Mouse (Mus musculus): ENCODE results near the gene Cmtm2a. TPM values are rescaled to one million over a fixed set of nuclear protein-coding genes. Genes with fewer than 3 reads are reported as not detected.
A peak's percentile ranks its signal among the peaks of the same experiment; 100 is the strongest.
"Not testable (repeated sequence)": the region's sequence is repeated elsewhere in the genome, so short reads cannot be mapped to it uniquely, and the experiment has no call there.

The Cmtm2a gene
- total RNA-seq, 2 experiments from 2014 or later, result not detected

DNA sequence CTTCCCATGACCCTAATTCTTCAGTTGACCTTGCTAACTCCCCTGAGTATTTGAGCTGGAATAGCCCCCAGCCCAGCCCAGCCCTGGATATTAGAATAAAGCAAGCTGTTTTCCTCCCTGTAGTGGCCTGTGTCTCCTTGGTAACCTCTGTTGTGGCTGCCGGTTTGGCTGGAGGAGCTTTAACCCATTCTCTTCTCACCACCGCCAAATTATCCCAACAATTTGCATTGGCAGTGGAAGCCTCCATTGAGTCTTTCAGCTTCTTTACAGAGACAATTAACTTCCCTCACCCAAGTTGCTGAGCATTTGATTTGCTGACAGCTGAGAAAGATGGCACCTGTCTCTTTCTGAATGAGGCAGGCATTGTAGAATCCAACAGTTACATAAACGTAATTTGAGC is 8.6 kb upstream of the Cmtm2a start:
- DNase-seq (ENCODE audit: low spot score in 2 of 2), result not testable (repeated sequence)

DNA sequence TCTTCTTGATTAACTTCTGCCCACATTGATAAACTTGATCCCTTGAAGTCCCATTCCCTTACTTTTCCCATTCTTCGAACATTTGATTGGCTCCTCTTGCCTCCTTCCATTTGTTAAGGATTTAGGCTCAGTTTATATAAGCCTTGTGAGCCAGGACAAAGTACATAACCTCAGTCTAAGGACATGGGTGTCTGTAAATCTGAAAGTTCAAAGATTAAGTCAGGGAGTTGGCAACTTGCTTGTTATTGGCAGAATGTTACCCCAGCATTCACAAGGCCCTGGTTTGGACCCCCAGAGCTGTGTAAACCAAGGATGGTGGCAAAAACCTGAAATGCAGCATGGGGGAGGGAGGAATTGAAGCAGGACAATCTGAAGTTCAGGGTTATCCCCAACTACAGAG is 1.4 kb upstream of the Cmtm2a start:
- no peak for DNase-seq (ENCODE audit: low spot score in 2 of 2)

DNA sequence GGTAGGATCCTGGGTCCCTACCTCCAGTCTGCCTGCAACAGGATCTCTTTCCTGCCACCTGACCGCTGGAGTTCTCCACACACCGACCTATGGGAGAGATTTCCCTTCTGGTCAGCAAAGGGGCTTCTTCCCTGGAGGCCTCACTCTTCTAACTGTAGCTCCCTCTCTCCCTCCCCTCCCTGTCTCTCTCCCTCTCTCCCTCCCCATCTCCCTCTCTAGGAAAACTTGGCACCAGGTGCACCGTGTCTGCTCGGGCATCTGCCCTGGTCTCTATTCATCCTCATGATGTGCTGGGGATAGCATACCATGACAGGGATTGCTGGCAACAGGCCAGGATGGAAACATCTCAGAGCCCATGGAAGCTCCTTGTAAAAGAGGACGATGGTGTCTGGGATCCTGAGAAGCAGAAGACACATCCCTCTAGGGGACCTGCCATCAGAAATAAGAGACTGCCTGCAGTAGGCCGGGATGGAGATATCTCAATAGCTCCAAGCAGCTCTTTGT is 24.0 kb downstream of the Cmtm2a start:
- no peak for DNase-seq (ENCODE audit: low spot score in 2 of 2)

DNA sequence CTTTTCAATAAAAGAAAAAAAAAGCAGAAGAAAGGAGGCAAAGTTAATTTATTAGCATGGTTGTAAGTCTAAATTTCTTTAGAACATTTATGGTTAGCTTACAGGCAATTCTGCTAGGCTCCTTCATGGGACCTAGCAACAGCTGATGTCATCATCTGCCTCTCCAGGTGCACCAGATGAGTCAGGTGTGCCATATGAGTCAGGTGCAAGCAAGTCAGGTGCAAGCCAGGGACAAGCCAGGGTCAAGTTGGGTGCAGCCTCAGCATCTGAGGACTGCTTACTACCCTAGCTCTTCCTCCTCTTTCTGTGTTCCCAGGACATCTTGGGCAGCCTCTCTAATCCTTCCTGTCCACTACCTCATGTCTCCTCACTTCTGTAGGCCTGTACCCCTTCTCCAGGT is 24.6 kb downstream of the Cmtm2a start:
- no peak for DNase-seq (ENCODE audit: low spot score in 2 of 2)

DNA sequence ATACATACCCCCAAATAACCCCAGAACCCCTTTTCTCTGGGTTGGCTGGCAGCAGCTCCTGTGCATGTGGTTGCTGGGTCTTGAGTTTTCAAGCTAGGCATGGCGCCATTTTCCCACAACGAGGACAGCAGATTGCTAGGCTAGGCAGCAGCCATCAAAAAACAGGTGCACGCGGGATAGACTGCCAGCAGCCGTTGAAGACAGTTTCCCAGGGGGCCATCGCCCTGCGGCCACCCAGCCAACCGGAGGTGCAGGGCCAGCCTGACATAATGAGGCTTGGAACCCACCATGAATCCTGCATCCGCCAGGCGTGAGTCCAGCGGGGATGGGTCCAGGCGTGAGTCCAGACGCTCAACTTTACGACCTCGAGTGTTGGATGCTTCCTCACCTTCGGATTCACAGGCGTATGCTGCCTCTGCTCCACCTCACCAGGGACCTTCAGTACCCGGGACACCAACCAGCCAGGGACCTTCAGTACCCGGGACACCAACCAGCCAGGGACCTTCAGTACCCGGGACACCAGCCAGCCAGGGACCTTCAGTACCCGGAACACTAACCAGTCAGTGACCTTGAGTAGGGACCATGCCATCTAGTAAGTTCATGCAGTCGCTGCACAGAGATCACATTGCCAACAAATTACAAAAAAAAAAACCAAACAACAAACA is 28.6 kb downstream of the Cmtm2a start:
- DNase-seq (ENCODE audit: low spot score in 2 of 2), result not testable (repeated sequence)

DNA sequence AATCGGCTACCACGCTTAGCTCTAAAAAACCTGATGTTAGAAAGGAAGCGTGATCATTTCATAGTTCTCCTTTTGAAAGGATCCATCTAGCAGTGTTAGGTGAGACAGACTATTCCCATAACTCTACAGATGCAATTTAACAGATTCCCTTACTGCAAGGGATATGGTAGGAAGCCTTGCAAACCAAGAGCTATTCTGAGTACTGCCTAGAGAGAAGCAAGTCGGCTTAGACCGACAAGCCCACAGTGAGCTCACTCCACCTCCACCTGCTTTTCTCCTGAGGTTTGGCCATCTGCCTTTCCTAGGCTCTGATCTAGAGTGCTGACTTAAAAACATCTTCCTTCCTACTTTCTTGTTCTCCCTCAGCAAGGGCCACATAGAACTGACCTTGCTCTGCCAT is 31.2 kb downstream of the Cmtm2a start:
- DNase-seq (ENCODE audit: low spot score in 2 of 2), result not testable (repeated sequence)

DNA sequence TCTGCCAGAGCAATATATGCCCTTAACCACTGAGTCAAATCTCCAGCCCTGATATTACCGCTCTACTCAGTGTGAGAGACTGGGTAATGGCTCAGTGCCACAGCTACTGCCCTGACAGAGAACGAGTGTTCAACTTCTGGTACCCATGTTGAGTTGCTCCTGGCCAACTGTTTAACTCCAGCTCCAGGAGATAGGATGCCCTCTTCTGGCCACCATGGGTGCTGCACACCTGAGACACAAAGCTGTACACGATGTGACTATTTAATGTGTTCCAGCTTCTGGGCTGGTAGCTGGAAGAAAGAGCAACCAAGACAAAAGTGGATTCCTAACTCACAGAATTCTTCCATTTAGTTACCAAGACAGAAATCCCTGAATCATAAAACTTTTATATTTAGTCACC is 40.0 kb downstream of the Cmtm2a start:
- no peak for DNase-seq (ENCODE audit: low spot score in 2 of 2)

DNA sequence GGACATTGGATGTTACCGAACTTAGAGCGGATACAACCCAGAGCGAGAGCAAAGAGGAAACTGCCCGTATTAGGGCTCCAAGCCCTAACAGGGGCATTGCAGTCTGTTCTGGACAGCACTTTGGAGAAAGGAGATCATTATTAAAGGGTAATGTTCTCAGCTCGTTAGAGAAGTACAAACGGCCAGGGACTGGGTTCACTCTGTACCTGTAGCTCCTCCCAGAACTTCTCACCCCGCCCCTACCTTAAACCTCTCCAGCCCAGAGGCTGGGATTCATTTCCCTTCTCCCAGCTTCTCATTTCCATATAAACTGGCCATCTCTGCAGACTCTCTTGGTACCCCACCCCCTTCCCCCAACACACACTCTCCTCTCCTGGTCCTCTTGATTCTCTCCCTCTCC is 41.5 kb downstream of the Cmtm2a start:
- no peak for DNase-seq (ENCODE audit: low spot score in 2 of 2)

DNA sequence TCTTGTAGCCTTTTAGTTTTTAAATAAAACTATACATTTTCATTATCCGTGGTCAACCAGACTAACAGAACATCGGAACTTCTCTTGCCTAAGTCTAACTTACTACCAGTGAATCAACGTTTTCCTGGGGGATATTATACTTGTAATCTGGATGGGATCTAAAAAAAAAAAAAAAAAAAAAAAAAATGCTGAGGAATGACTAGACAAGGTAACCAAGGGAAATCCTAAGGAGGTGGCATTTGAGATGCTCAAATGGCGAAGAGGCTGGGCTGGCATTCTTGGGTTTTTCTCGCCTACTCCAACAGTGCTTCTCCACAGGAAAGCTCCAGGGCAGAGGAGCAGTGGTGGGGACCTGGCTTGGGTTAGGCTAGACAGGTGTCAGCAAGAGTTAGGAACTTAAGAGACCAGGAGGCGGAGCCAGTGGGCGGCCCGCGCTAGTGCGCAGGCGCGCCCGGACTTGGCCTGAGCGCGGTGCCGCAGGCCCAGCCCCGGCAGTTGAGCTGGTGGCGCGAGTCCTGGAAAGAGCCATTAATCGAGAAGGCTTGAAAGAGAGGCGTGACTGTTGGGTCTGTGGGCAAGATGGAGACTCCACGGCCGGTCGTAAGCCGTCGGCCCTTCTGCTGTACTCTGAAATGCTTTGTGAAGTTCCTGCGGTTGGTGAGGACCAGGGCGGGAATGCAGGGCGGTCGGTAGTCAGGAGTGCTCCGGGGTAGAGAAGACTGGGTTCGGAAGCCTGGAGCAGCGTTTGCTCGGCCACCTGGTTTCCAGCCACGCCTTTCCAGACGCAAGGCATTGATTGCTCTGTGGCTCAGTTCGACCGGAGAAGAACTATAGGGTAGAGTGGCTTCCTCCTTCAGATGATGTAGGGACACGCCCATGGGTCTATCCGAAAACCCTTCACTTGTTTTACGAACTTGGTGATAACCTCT is 42.3 kb downstream of the Cmtm2a start, which contains the start of gene Cklf:
Cklf (plus strand) TSS at position 423 of the 929 bp plus-strand sequence.
- DNase-seq (ENCODE audit: low spot score in 2 of 2), result peak; percentile 68 to 82

DNA sequence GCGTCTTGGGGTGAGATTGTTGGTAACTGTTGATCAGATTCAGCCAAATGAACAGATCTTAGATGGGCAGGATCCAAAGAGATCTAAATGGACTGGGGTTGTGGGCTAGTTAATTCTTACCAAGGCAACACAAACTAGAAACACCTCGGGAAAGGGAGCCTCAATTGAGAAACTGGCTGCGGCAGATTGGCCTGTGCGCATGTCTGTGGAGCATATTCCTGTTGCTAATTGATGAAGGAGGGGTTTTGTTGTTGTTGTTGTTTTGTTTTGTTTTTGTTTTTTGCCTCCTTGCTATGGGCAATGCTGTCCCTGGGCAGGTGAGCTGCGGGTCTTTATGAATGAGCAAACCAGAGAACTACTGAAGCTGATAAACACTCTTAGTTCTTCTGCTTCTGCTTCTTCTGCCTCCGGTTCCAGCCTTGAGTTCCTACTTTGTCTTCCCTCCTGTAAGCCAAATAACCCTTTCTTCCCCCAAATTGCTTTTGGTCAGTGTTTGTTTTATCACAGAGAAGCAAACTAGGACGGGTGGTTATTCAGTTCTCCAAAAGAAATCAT is 43.5 kb downstream of the Cmtm2a start:
- DNase-seq (ENCODE audit: low spot score in 2 of 2), result no peak

DNA sequence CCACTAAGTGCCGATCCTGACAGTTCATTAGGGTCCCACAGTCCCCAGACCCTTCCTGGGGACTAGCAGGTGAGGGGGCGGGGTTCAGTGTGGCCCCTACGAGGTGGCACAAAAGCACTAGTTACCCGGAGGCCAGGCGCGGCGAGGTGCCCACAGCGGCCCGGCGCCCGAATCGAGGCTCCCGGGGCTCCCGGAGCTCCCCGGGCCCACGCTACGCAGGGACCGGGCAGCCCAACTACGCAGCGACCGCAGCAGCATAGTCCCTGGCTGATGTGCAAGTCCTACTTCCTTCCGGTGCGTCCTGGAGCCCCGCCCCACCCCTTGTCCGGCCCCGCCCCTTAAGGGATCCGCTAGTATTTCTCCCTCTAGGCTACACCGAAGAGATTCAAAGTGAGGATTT is 44.7 kb downstream of the Cmtm2a start, which contains the start of gene Tk2:
Tk2 (minus strand) TSS at position 283 of the 400 bp plus-strand sequence.
- peak; percentile 55 to 78 for DNase-seq (ENCODE audit: low spot score in 2 of 2)

DNA sequence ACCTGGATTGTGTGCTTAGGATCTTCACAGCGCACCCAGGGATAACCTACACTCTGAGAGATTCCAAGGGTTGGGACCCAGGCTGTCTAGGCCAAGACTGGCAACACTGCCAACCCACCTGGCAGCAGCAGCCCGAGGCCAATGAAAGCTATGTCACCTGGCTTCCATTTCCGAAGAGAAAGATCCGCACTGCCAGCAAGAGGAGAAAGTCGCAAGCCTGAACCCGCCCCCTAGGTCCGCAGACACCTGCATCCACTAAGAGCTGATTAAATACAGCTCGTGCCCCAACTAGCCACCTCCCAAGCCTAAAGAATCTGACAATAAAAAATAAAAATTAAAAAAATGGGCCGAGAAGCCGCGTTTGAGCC is 45.1 kb downstream of the Cmtm2a start:
- DNase-seq (ENCODE audit: low spot score in 2 of 2), result no peak

DNA sequence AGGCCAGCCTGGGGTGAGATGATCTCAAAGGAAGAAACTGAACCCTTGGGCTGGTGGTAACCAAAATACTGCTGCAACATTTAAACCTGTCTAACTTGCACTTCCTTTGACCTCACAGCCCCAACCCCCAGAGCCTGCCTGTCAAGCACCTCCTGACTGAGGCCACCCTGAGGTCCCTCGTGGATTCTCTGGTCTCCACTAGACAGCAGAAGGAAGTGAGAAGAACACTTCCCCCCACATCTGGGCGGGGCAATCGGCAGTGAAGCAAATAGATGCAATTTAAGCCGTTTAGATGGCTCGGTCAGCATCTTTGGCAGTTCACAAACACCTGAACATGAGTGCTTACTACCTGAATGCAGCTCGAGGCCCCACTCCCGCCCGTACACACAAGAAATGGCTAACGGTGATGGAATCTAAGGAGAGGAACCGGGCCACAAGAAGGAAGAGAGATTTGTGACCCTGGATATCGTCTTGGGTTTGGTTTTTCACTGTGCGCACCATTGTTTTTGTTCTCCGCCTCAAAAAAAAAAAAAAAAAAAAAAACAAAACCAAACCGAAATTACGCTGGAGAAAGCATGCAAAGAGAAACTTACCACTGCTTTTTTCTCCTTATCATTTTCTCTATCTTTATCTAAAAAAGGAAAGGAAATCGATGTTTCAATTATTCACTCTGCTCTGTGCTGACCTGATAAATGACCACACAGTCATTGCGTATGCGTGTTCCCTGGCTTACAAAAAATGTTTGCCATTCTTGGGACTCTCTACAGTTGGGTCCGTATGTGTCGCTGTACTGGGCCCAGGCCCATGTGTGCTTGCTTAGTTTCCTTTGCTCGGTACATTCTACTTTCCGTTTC is 45.7 kb downstream of the Cmtm2a start:
- no peak for DNase-seq (ENCODE audit: low spot score in 2 of 2)

DNA sequence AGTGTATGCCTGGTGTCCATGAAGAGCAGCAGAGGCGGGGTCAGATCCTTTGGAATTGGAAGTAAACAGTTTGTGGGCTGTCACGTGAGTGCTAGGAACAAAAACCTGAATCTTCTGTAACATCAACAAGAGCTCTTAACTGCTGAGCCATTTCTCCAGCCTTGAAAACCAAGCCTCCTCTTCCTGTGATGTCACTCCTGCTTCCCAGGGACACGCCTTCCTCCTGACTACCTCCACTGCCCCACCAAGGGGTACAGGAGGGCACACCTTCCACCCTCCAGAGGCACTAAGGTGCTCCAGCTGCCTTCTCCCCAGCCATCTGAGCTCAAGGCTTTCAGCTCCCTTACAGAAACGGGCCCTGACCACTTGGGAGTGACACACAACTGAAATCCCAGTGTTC is 46.4 kb downstream of the Cmtm2a start:
- no peak for DNase-seq (ENCODE audit: low spot score in 2 of 2)

DNA sequence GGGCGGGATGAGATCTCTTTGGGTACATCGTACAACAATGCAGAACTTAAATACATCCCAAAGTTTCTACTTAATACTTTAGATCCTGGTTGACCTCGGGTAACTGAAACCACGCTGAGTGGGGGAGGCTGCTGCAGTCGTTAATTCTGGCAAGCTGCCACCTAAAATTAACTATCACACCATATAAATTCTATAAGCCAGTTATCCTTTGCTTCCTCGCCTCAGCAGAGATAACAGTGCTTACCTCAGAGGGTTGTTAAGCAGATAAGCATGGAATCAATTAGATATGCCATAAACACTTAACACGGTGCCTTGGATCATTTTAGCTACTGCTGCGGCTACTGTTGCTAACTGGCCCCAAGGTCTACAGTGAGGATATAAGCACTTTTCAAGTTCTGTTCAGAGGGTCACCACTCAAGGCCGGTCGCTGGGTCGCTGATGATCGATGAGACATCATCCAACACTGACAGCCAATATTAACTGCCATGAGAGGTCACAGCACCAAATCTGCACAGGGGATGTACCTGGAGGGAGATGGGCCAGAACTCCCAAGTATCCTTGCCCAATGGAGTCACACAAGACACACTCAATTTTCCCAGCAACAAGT is 50.8 kb downstream of the Cmtm2a start:
- no peak for DNase-seq (ENCODE audit: low spot score in 2 of 2)

DNA sequence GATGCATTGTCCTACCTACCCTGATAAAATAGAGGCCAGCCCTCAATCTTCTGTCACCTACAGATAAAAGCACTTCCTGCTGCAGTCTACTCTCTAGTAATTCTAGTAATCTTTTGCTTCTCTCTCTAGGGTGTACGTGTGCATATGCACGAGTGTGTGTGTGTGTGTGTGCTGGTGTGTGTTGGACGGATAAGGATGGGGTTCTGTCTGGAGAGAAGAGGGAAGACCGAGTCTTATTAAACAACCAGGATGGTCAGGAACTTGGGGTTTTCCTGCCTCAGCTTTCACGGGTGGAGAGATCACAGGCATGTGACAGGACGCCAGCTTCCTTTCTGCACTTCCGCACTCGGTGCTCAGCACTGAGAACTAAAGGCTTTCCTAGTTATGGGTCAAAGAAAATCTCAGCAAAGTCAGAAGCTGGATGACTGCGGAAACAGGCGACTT is 53.5 kb downstream of the Cmtm2a start:
- DNase-seq (ENCODE audit: low spot score in 2 of 2), result no peak

DNA sequence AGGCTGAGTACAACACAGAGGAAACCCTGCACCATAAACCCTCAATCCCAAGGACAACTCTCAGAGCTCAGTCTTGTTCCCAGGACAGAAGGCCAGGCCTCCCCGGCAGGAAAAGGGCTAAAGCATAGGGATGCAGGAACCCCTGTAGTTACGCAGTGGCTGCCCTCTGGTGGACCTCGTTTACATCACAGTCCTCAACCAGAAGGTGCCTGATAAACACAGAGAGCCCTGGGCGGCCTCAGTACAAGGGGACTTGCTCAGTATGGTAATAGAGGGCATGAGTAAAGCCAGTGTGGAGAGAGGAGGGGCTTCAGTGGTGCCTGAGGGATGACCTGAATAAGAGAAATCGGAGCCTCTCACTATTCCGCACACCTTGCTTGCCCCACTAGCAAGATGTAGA is 58.4 kb downstream of the Cmtm2a start:
- no peak for DNase-seq (ENCODE audit: low spot score in 2 of 2)

DNA sequence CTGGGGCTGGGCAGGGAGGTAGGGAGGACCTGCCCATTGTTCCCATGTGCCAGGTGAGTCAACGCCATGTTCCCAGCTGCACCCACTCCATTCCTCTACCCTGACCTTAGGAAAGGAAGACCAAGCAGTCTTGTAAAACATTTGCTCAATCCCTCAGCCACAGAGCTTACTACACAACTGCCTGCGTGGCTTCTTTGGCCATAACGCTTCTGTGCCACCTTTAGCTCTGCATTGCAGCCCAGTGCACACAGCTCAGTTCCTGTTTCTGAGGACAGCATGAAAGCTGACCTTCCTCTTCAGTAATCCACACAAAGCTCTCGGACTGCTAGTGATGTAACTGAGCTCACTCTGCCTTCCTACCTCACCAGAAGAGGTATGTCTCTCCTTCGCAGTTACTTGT is 60.1 kb downstream of the Cmtm2a start:
- no peak for DNase-seq (ENCODE audit: low spot score in 2 of 2)

DNA sequence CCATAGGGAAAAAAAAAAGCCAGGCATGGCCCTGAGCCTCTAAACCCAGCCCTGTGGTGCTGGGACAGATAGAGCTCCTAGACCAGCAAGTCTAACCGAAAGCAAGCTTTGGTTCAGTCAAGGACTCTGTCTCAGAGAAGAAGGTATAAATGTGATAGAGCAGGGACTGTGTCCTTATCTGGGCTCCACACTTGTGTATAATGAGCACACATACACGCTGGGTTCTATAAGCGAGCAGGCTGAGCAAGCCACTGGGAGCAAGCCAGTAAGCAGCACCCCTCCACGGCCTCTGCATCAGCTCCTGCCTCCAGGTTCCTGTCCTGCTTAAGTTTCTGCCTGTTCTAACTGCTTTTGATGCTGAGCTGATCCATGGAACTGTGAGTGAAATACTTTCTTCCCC is 60.9 kb downstream of the Cmtm2a start:
- DNase-seq (ENCODE audit: low spot score in 2 of 2), result no peak

Data from gastrocnemius, postnatal 4 days (tissue).